Mouse (Mus musculus): ENCODE measurements at regions not wholly inside any gene's neighbourhood (a gene's known extent, or its start where the extent isn't known, plus 50 kb on each side); places are given as distances from the start of the nearest gene placed in this dataset.
A peak's percentile ranks its signal among the peaks of the same experiment; 100 is the strongest.

DNA sequence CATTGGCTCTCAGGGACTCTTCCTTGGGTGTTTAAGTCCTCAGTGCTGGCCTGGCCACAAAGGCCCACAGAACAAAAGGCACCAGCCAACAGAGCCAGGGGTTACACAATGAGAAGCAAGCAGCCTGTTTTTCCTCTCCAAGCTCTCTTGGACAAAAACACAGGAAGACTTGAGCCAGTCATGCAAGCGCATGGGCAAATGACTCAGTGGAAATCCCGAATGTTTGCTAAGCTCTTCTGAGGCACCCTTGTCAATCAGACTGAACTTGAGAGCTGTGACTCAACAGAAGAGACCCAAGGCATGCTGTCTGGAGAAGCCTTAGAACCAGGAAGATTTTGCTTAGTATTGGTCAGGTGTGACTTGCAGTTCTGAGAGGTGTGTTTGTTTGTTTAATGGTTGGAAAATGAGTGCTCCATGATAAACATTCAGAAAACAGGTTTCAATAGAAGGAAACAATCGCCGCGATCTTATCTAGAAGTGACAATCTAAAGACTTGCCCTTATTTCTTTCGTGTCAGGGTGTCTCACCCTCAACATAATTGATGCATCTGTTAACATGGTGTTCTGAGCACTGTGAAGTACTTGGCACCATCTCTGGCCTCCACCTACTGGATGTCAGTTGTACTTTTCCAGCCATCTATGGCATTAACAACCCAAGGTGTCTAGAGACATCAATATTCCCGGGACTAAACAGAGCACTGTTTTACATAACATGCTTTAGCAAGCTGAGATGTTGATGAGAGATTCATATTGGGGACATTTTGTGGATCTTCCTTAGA, 124.0 kb upstream of the Tmc1 start:
- DNase-seq: no peak

- DNase-seq: no peak
Measured at GRCm38 (mm10) chr19:21068381-21068780, 114.4 kb upstream of the Tmc1 start.

GRCm38 (mm10) chr19:21066432-21067113, 112.6 kb upstream of the Tmc1 start:
- DNase-seq: no peak

GRCm38 (mm10) chr19:21064902-21065301, 110.9 kb upstream of the Tmc1 start:
- DNase-seq: peak; percentile 23

DNA sequence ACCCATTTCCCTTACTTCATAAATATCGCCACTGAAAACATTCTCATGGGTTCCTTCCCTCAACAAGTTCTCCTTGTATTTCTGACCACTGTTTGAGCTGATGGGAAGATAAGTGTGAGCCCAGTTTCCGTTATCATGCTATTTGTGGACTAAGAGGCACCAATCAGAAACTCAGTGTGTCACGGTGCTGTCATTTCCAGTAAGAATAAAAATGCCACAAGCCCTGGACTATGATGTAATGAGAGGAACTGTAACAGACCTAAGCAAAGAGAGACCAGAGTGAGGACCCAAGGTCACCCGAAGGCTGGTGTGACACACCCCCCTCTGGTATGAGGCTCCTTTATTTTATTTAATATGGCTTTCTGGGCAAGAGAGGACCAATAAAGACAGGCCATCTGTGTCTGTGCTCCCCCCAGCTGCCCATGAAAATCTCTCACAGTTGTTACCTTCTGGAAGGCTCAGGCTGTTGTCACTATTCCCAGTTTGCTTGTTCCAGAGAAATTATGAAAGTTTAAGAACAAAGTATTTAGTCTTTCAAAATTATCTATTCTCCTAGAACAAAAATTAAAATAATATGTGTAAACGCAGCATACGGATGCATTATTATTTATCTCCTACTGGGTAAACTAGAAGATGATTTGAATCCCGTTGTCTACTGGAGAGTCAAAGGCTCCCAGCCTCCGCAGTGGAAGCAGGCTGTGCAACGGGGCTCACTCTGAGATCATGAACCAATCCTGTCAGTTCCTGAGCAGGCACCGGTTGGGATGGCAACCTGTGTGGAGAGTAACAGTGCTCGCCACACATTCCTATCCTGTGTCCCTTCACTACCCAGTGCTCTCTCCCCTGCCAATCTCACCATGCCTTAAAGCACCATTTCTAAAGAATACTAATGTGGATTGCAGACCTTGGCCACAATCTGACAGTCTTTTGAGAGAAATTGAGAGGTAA, 99.9 kb upstream of the Tmc1 start:
- no peak for DNase-seq

DNA sequence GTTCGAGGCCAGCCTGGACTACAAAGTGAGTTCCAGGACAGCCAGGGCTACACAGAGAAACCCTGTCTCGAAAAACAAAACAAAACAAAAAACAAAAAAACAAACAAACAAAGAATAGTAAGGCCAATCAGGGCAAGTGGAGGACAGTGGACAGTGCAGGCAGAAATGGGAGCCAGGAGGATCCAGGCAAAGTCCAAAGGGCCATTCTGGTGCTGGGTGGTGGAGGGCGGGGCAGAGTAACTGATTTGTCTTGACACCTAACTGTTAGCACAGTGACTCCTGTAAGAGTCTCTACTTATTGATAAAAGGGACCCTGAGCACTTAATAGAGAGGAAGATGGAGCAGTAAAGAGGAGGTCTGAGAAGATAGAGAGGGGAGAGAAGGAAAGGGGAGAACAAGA, 98.8 kb upstream of the Tmc1 start:
- no peak for DNase-seq

DNA sequence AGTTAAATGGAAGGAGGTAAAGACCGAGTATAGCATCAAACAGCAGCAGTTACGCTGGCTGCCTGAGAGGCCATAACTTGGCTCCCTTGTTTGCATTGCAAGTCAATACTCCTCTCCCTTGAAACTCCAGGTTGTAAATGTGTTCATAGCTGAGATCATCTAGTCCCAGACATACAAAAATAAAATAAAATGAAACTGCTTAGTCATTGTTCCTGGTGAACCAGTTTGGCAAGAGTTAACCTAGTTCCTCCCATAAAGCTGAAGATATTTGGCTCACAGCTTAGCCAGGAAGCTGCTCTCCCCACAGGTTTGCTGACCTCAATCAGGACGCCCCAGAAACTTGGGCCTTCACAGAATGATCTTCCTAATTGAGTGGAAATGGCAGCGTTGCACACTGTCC, 97.9 kb upstream of the Tmc1 start:
- DNase-seq: no peak

DNA sequence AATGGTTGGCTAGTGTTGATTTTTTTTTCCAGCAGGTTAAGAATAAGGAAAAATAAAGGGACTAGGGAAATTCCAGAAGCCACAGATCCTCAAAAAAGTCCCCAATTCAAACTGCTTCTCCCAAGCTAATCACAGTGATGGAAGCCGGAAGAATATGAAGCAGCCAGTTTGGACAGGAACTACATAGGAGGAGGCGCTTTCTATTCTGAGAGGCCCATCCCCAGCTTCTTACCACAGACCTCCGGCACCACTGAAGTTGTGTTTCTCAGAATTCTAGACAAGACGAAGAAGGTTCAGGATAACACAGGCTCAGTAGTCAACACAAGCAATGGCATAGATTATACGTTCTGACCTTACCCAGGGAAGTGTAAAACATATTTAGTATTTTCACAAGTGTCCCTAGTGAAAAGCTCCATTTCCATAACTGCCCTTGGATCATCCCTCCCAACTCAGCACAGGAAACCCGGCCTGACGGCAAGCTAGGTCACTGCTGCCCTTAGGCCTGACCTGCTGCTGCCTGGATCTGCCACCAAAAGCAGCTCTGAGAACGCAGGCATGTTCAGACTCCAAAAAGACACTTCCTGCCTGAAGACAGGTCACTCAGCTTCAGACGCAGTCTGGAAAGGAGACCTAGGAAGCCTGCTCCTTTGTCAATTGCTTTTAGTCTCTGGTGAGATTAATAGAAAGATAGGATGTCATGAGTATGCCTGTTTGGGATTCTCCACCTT, 97.2 kb upstream of the Tmc1 start:
- no peak for DNase-seq

- DNase-seq: no peak
Measured at GRCm38 (mm10) chr19:21049301-21049700, 95.3 kb upstream of the Tmc1 start.

GRCm38 (mm10) chr19:21045565-21045964, 91.6 kb upstream of the Tmc1 start:
- no peak for DNase-seq

- no peak for DNase-seq
Measured at GRCm38 (mm10) chr19:21043958-21044357, 90.0 kb upstream of the Tmc1 start.

DNA sequence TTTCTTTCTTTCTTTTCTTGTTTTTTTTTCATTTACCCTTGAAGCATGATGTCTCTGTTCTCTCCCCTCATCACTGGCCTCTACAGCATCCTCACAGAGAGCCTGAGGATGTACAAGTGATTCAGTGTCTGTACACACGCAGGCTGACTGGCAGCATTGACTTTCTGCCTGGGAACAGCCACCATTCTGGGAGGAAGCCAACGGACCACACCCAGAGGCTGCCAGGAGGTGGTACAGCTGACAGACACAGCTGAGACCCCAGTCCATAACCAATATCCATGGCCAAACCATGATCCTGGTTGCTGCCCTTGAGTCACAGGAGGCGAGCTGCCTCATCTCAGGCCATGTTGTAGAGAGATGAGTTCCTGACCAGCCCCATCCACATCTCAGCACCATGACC, 88.5 kb upstream of the Tmc1 start:
- DNase-seq: no peak

GRCm38 (mm10) chr19:21037448-21038077, 83.6 kb upstream of the Tmc1 start:
- no peak for DNase-seq

- peak; percentile 30 for DNase-seq
Measured at GRCm38 (mm10) chr19:21036507-21037425, 82.8 kb upstream of the Tmc1 start.

- DNase-seq: no peak
Measured at GRCm38 (mm10) chr19:21035505-21035904, 81.5 kb upstream of the Tmc1 start.

DNA sequence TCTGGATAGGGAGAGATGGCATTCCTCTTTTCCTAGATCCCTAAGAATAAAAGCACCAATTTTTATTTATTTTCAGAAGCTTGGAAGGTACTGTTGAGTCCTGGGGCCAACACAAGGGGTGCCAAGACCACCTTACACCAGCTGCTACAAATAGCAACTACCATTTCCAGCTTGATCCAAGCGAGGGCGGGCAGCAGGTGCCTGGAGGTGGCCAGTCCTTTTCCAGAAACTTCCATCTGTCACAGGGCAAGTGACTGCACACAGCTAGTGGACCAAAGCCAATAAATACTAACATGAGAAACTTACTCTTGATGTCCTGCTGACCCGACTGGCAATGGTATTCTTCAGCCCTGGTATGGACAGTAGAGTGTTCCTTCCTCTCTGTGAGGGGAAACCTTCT, 80.0 kb upstream of the Tmc1 start:
- DNase-seq: no peak

- DNase-seq: no peak
Measured at GRCm38 (mm10) chr19:21032558-21032957, 78.6 kb upstream of the Tmc1 start.

GRCm38 (mm10) chr19:21031768-21032308, 77.8 kb upstream of the Tmc1 start:
- no peak for DNase-seq

GRCm38 (mm10) chr19:21030971-21031370, 77.0 kb upstream of the Tmc1 start:
- no peak for DNase-seq

GRCm38 (mm10) chr19:21028981-21029380, 75.0 kb upstream of the Tmc1 start:
- no peak for DNase-seq

DNA sequence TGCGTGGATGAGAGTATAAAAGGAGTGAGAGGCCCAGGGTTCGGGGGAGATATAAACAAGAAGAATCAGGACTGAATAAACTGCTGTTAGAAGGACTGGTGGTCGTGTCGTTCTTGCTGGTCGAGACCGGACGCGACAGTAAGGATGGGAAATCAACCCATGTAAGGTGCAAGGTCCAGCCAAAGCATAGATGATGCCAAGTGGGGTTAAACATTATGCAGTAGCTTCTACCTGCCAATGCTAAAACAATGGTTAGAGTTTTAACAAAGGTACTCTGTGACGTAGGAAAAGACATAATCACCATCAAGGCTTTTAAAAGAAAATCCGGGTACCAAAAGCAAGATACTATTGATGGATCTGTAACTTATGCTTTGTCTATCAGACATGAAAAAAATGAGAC, 58.4 kb upstream of the Tmc1 start:
- no peak for DNase-seq
